Mouse (Mus musculus): Measurements from ENCODE around the gene Jup.

Jup gene

DNA sequence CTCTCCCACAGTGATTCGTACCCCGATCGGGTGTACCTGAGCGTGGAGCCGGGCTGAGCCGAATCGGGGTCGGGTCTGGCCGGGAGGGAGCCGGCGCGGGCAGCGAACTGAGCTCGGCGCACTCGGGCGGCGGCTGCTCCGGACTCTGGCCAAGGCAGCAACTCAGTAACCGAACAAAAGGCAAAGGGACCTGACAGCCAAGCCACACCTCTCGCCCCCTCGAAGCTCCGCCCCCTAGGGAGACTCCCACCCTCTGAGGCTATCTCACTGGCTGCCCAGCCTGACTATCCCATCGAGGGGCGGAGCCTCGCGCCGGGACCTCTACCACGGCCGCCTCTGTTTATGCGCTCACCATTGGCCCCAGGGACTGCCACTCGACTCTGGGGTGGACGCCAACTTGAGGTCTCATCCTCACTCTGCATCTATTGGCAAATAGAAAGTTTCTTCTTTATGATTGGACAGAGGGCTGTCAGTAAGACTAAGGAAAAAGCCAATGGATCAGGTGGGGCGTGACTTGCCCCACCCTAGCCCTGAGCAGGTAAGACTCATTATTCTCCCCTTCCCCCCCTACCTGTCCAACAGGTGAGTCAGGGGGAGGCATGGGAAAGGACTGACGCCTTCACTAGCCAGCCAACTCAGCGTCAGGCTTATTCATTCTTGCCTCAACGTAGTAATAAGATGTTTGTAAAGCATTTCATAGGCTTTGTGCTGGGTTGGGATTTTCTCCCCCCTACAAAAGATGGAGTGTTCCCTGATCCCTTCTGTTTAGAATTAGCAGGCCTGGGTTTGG lies at the start of gene Jup:
Gene Jup (minus strand): TSS at position 164 of the 790 bp plus-strand sequence.
- DNase-seq, result peak; percentile 99

GRCm38 (mm10) chr11:100442625-100443024 lies 45.1 kb upstream of the Jup start:
- no peak for DNase-seq

GRCm38 (mm10) chr11:100441797-100442196 lies 44.2 kb upstream of the Jup start, which contains the start of the genes Nt5c3b and Klhl10:
Nt5c3b (minus strand) TSS chr11:100441808.
Klhl10 (plus strand) TSS chr11:100441917.
- DNase-seq, result no peak

DNA sequence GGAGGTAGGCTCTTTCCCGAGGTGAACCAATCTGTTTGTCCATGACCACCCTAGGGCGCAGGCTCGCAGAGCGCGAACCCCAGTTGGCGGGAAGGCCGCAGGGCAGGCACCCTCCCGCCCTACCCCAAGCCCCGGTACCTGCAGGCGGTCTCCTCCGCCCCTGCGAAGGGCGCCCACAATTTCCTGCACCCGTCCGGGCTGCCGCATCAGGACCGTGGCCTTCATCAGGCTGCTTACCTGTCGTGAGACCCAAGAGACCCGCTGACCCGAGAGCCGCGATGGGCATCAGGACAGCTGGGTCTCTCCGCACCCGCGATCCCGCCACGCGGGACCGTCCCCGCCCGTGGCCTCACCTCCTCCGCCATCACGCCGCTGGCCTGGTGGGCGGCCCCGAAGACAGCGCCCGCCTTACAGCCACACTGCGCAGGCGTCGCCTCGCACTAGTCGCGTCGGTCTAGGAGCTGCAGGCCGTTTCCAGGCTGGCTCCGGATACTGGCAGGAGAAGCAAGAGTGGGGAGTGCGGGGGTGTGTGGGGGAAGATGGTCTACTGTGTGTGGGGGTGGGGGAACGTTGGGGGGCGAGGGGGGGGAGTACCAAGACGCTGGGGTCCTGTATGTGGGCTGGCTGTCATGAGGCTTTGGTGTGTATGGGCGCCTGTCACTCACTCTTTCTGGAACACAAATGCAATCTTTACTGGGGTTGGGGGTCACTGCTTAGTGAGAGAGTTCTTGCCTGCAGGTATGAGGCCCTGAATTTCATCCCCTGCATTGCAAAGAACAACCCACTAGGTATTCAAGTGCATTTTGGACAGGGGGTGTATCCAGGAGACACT lies 43.3 kb upstream of the Jup start:
- peak; percentile 91 for DNase-seq

GRCm38 (mm10) chr11:100437901-100438300 lies 40.3 kb upstream of the Jup start:
- no peak for DNase-seq

- no peak for DNase-seq
Measured at GRCm38 (mm10) chr11:100435678-100436246, 38.2 kb upstream of the Jup start.

GRCm38 (mm10) chr11:100432002-100432401 lies 34.4 kb upstream of the Jup start:
- DNase-seq, result no peak

- DNase-seq, result no peak
Measured at GRCm38 (mm10) chr11:100430052-100430451, 32.5 kb upstream of the Jup start.

DNA sequence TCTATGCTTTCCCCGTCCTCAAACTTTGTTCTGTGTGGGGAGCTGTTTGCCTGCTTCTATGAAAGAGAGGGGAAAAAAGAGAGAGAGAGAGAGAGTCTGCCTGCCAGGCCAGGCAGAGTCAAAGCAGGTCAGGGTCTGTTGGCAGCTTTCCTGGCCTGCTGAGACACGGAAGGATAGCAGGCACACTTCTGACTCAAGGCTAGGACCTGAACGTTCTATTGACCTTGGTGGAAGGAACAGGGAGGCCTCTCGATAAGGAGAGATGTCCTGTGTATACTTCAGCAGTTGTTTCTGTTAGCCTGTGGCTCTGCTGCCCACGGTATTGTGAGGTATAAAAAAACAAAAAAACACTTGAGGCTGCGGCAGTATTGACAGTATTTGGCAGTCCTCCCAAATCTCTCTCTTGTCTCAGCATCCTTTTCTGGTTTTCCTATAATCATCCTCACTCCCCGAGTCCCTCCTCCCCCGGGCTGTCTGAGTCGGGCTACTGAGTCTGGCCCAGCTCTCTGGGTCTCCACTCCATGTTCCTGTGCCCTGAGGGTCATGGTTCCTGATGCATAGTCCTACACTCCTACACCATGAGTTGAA lies 31.1 kb upstream of the Jup start:
- no peak for DNase-seq

DNA sequence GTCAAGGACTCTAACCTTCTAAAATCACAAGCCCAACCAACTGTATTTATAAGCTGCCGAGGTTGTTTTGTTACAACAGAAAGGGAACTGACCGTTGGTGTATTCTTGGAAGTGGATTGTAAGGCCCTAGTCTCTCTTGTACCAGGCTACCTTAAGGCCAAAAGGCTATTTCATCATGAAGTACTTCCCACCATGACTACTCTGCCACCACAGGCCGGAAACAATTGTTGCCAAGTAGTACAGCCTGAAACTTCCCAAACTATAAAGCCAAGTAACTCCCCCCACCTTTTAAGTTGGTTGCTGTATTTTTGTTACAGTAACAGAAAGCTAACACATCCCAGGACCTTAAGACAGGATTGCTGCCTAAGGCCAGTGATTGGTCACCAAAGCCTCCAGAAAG lies 29.3 kb upstream of the Jup start:
- DNase-seq, result no peak

DNA sequence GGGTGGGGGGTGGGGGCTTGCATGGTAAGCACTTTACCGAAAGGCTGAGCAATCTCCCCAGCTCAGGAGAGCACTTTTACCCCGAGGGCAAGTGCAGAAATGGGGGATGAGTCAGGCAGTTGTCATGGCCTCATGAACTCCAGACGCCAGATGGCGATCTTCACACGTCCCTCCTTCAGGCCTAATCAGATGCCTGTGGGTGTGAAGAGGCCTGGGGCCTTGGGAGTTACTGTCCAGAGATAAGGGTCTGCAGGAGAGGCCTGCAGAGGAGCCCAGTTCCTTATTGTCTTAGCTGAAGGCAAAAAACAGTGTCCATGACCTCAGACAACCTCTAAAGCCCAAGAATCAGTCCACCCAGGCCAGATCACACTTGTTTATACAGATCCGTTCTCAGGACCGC lies 28.3 kb upstream of the Jup start:
- peak; percentile 87 for DNase-seq

- no peak for DNase-seq
Measured at GRCm38 (mm10) chr11:100423836-100424235, 26.3 kb upstream of the Jup start.

- no peak for DNase-seq
Measured at GRCm38 (mm10) chr11:100421537-100421936, 24.0 kb upstream of the Jup start.

DNA sequence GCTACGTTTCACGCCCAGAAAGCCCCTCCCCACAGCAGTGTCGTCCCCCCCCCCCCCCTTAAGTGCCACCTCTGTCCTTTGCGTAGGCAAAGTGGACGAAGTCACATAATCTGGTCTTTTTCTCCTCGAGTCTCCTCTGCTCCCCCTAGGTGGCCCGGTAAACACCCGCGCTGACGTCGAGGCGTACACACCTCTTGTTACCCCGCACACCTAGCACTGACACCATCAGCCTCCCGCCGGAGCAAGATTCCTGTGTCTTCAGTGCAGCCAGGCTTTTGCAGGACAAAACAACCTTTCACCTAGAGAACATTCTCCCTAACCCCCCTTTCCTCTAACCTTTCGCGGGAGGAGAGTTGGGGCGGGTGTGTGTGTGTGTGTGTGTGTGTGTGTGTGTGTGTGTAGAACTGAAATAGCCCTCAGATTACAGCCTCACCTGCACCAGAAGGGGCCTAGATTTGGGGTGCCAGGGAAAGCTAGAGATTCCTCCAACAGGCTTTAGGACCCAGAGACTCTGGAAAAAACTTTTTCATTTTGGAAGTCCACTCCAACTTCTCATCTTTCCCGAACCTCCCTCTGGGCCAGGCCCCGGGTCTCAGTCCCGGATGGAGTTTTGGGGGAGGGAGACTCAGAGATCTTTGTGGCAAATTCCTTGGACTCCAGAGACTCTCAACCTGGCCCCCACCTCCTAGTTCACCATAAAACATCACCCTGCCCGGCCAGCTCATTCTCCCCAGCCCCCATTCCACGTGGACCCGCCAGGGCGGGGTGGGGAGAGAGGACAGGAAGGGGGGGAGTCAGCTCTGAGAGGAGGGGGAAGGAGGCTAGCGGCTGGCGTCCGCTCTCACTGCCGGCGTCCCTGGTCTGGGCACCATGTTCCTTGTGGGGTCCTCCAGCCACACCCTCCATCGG lies 17.6 kb upstream of the Jup start, which contains the start of gene Fkbp10:
Gene Fkbp10 (plus strand): TSS at position 784 of the 909 bp plus-strand sequence.
- peak; percentile 43 for DNase-seq

- DNase-seq, result peak; percentile 88
Measured at GRCm38 (mm10) chr11:100414021-100414913, 16.7 kb upstream of the Jup start, which contains the start of gene P3h4. P3h4 (minus strand) TSS chr11:100414836.

DNA sequence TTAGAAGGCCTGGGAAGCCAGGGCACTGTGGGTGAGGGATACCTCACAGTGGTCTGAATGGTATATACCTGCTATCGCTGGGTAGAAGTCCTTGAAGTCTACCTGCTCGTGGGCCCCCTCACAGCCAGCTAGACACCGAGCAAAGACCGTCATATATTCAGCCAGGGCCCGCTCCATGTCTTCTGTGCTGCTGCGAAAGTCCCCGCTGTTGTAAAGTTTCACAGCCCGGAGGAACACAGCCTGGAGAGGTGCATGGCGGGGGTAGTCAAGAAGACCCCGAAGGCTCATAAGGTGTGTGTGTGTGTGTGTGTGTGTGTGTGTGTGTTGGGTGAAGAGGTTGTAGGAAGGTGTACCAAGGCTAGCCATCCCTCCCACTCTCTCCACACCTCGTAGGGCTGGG lies 16.0 kb upstream of the Jup start:
- no peak for DNase-seq

DNA sequence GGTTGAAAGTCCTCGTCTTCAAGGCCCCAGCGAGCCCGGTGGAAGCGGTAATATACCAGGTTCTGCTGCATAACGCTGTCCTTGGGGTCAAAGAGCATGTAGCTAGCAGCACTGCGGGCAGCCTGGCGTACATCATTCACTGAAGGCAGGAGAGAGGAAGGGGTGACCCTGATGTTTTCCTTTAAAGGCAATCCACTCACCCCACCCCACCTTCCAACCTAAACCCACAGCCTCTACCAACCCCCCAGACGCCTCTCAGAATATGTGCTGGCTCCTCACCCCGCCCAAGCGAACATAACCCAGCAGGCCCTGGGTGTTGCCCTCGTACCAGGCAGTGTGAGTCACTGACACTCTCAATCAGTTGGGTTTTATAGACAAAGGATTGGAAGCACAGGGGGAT lies 14.2 kb upstream of the Jup start:
- peak; percentile 64 for DNase-seq

GRCm38 (mm10) chr11:100409686-100410085 lies 12.1 kb upstream of the Jup start:
- peak; percentile 69 for DNase-seq

DNA sequence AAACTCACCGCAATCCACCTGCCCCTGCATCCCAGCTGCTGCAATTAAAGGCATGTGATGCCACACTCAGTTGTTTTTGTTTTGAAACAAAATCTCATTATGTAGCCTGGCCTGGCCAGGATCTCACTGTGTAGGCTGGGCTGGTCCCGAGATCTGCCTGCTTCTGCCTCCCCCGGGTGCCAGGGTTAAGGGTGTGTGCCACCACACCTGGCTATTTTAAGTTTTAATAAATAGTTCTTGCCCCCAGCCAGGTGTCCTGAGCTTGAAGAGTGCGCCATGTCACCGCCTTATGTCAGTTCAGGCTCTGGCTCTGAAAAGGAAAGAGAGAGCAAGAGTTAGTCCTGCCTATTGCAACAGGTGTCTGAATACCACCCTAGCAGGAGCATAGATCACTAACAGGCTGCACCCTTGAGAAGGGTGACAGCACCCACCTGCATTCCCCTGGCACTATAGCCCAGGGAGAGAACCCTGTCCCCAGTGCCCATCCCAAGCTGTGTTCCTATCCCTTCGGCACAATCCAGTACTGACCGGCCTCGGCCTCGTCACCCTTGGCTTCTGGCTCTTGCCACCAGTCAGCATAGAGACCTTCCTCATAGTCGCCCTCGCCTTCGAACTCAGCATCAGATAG lies 11.4 kb upstream of the Jup start:
- DNase-seq, result peak; percentile 63
